Mouse (Mus musculus) hindbrain, embryonic 14.5 days (tissue): ENCODE results near the gene Tbc1d17. TPM values are rescaled to one million over a fixed set of nuclear protein-coding genes. Genes with fewer than 3 reads are reported as not detected.

ENCODE experiments used
- ATAC-seq: fragments of 200-750 bp; cut with Nextera tagmentation; 2 replicates; pipeline ENCODE4 v1.8.0; 2017; ENCODE audit warnings: moderate number of reproducible peaks, mild to moderate bottlenecking, moderate TSS enrichment, moderate library complexity; ENCODE audit not compliant: low FRiP score
- DNase-seq: peaks from one replicate; pipeline ENCODE4 v3.0.0-alpha.2; 2015; ENCODE audit warnings: low spot score
- H3K27ac ChIP-seq: fragments of 300-500 bp; sonication (generic); 2 replicates; pipeline ENCODE4 v1.5.1; 2014; ENCODE audit warnings: mild to moderate bottlenecking, moderate library complexity
- H3K27me3 ChIP-seq: fragments of 300-500 bp; sonication (generic); 2 replicates; pipeline ENCODE4 v1.6.1; 2014; ENCODE audit warnings: mild to moderate bottlenecking, low read length, mixed read lengths; ENCODE audit not compliant: control insufficient read depth, insufficient read depth
- H3K36me3 ChIP-seq: fragments of 300-500 bp; sonication (generic); replicated peaks from 2 replicates; pipeline ENCODE4 v1.6.1; 2014; ENCODE audit not compliant: control insufficient read depth, insufficient read depth
- H3K4me1 ChIP-seq: fragments of 300-500 bp; sonication (generic); replicated peaks from 2 replicates; pipeline ENCODE4 v1.6.1; 2014; ENCODE audit warnings: antibody characterized with exemption, low read length, mixed read lengths; ENCODE audit not compliant: control insufficient read depth, insufficient read depth
- H3K4me2 ChIP-seq: fragments of 300-500 bp; sonication (generic); replicated peaks from 2 replicates; pipeline ENCODE4 v1.6.1; 2014; ENCODE audit warnings: mild to moderate bottlenecking, moderate library complexity
- H3K4me3 ChIP-seq: fragments of 300-500 bp; sonication (generic); replicated peaks from 2 replicates; pipeline ENCODE4 v1.5.1; 2014; ENCODE audit warnings: mild to moderate bottlenecking, low read length
- H3K9ac ChIP-seq: fragments of 300-500 bp; sonication (generic); 2 replicates; pipeline ENCODE4 v1.6.1; 2014
- H3K9me3 ChIP-seq: fragments of 300-500 bp; sonication (generic); 2 replicates; pipeline ENCODE4 v1.6.1; 2016; ENCODE audit warnings: low read length; ENCODE audit not compliant: control insufficient read depth
- WGBS: fragments of 180-500 bp; shearing (Covaris S2); extraction: QIAGEN DNeasy Blood & Tissue Kit; methylation state at CpG from one replicate; pipeline ENCODE4 v1.1.7; 2014; 5-methylcytosine and 5-hydroxymethylcytosine counted together
- microRNA counts: library from miRNA; unstranded; fragments of <30 nt; microRNA quantifications from one replicate; lab custom pipeline; 2016
- microRNA-seq: library from miRNA; unstranded; fragments of <30 nt; microRNA quantifications from one replicate; pipeline ENCODE4, GENCODE M21; 2016
- polyA plus RNA-seq: library from polyadenylated mRNA; unstranded; fragments of >200 nt; fragmentation: Nextera tagmentation; extraction: Ambion mirVana; gene quantifications from 2 replicates; pipeline ENCODE4 v1.2.1, GENCODE M21; 2014

The Tbc1d17 gene
- polyA plus RNA-seq, 1 experiment from 2014 or later = 98.5 TPM

DNA sequence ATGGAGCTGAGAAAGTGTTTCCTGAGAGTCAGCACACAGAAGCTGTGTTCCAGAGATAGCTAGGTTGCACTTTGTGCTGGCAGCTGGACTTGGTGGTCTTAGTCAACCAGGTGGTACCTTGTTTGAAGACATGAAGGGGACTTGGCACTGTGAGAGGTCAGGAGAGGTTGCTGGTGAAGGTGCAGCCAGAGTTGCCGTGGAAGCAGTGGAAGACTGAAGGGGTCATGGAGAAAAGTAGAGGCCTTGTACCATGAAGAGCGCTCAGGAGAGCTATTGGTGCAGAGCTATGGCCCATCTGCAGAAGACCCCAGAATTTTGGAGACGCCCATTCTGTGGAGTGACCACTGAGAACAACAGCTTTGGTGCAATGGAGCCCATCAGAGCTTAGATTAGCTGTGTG lies 39.4 kb downstream of the Tbc1d17 start:
- ATAC-seq (no peak), DNase-seq (no peak)
- WGBS = 91% methylated on average over 3 of the region's 3 CpGs
- Histone ChIP-seq H3K4me1 (no peaks in the 10 kb centered on the region), H3K9me3 (no peaks in the 10 kb centered on the region), H3K4me2 (no peak overlapping the region), H3K4me3 (no peak overlapping the region), H3K27ac (no peak overlapping the region), H3K9ac (no peak overlapping the region), H3K36me3 (no peaks in the 10 kb centered on the region), H3K27me3 (no peaks in the 10 kb centered on the region)

DNA sequence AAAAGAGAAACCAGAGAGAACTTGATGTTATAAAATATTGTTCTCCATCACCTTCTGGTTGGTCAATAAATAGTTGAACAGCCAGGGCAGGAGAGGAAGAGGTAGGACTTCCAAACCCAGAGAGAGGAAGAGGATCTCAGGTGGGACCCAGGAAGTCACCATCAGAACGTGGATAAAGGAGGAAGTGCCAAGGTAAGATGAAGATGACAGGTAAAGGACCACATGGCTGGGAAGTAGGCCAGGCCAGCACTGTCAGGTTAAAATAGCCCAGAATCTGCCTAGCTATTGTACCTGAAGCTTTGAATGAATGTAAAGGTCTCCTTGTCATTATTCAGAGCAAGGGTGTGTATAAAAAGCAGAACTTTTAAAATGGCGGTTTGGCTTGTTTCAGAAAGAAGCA lies 40.0 kb downstream of the Tbc1d17 start:
- no peak for ATAC-seq
- Histone ChIP-seq H3K27ac (no peak overlapping the region), H3K9ac (no peak overlapping the region), H3K4me3 (no peak overlapping the region), H3K4me1 (no peaks in the 10 kb centered on the region), H3K9me3 (no peaks in the 10 kb centered on the region), H3K36me3 (no peaks in the 10 kb centered on the region), H3K4me2 (no peak overlapping the region), H3K27me3 (no peaks in the 10 kb centered on the region)
- WGBS = 92% methylated on average over 2 of the region's 2 CpGs
- DNase-seq = no peak

DNA sequence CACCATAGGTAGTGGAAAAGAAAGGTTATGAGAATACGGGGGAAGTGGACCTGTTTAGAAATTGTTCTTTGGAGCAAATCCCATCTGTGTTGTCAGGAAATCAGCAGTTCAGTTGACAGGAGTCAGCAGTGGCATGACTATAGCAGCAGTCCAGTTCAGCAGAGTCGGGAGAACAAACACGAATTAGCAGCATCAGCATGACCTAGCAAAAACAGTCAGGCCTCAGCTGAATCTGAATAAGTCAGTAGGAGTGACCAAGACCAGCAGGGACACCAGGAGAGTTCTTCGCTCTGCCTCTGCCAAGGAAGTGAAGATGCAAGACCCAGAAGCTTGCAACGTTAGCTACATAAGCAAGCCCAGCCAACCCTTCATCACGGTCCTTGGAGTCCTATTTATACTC lies 56.1 kb downstream of the Tbc1d17 start:
- 81% methylated on average over 6 of the region's 6 CpGs for WGBS
- no peaks in the 10 kb centered on the region for H3K27me3 ChIP-seq
- H3K9me3 ChIP-seq = no peaks in the 10 kb centered on the region
- no peak for ATAC-seq
- H3K4me3 ChIP-seq = no peak overlapping the region
- H3K27ac ChIP-seq = no peak overlapping the region
- no peak for DNase-seq
- no peak overlapping the region for H3K4me2 ChIP-seq
- H3K36me3 ChIP-seq = no peaks in the 10 kb centered on the region
- no peaks in the 10 kb centered on the region for H3K4me1 ChIP-seq
- no peak overlapping the region for H3K9ac ChIP-seq

GRCm38 (mm10) chr7:44790066-44790465 lies 58.8 kb downstream of the Tbc1d17 start:
- no peaks in the 10 kb centered on the region for H3K27me3 ChIP-seq
- DNase-seq (no peak), ATAC-seq (no peak)
- no peak overlapping the region for H3K4me3 ChIP-seq
- no peaks in the 10 kb centered on the region for H3K36me3 ChIP-seq
- H3K9me3 ChIP-seq = no peaks in the 10 kb centered on the region
- no peaks in the 10 kb centered on the region for H3K4me1 ChIP-seq
- no peak overlapping the region for H3K9ac ChIP-seq
- WGBS = 59% methylated on average over 4 of the region's 4 CpGs
- no peak overlapping the region for H3K4me2 ChIP-seq
- H3K27ac ChIP-seq = no peak overlapping the region

DNA sequence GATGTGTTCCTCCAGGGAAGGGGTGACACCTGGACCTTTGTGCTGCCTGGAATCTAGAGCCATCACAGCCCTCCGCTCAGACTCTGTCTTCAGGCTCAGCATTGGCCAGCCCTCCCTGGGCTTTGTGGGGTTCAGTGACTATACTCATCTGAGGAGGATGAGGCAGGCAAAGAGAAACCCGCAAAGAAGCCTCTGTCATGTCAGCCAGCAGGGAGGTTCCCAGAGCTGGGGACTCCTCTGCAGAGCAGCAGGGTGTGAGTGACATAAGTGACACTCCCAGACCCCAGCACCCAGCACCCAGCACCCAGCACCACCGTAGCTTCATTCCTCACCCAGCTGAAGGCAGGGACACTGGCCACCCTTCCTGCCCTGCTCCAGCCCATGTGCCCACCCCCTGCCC lies 59.3 kb downstream of the Tbc1d17 start:
- Histone ChIP-seq H3K4me1 (no peaks in the 10 kb centered on the region), H3K4me2 (no peak overlapping the region), H3K9me3 (no peaks in the 10 kb centered on the region), H3K27ac (no peak overlapping the region), H3K9ac (no peak overlapping the region), H3K4me3 (no peak overlapping the region), H3K27me3 (no peaks in the 10 kb centered on the region), H3K36me3 (no peaks in the 10 kb centered on the region)
- ATAC-seq (no peak), DNase-seq (no peak)
- WGBS = 77% methylated on average over 3 of the region's 3 CpGs

MicroRNA genes within 50 kb of the gene (microRNA counts, 519-probe panel; counts per million panel counts)
- microRNA mmu-miR-707 (lab: Ali Mortazavi, UCI) = not detected

Small RNA genes within 50 kb of the gene (microRNA-seq; reads per million reads assigned to microRNA genes)
- gene Mir707 = not detected

Other genes starting within 250 kb of the Tbc1d17 start
- gene Myh14, start 178.2 kb downstream of the Tbc1d17 start, polyA plus RNA-seq = 4.2 and 5.0 TPM in 2 replicates
- gene Izumo2, start 140.3 kb downstream of the Tbc1d17 start, polyA plus RNA-seq = not detected in 2 replicates
- gene Vrk3, start 100.7 kb downstream of the Tbc1d17 start, polyA plus RNA-seq = 24.5 and 28.8 TPM in 2 replicates
- gene Zfp473, start 98.0 kb downstream of the Tbc1d17 start, polyA plus RNA-seq = 1.4 and 1.5 TPM in 2 replicates
- gene Nup62, start 33.0 kb downstream of the Tbc1d17 start, polyA plus RNA-seq = 25.4 and 30.0 TPM in 2 replicates
- 1.3 TPM in 2 replicates for gene Il4i1, start 32.7 kb downstream of the Tbc1d17 start, polyA plus RNA-seq
- gene Atf5, start 32.4 kb downstream of the Tbc1d17 start, polyA plus RNA-seq = 2.2 and 2.5 TPM in 2 replicates
- 57.6 and 59.1 TPM in 2 replicates for gene Akt1s1, start 88 bp downstream of the Tbc1d17 start, polyA plus RNA-seq
- gene Pnkp, start 8.1 kb upstream of the Tbc1d17 start, polyA plus RNA-seq = 23.4 and 26.5 TPM in 2 replicates
- gene Ptov1, start 20.7 kb upstream of the Tbc1d17 start, polyA plus RNA-seq = 430 and 454 TPM in 2 replicates
- gene Med25, start 43.6 kb upstream of the Tbc1d17 start, polyA plus RNA-seq = 87.5 and 90.6 TPM in 2 replicates
- gene Fuz, start 47.0 kb upstream of the Tbc1d17 start, polyA plus RNA-seq = 15.9 and 16.0 TPM in 2 replicates
- 123 and 135 TPM in 2 replicates for gene Ap2a1, start 80.4 kb upstream of the Tbc1d17 start, polyA plus RNA-seq
- 0.14 and 0.33 TPM in 2 replicates for gene Tsks, start 94.1 kb upstream of the Tbc1d17 start, polyA plus RNA-seq
- gene Cpt1c, start 125.8 kb upstream of the Tbc1d17 start, polyA plus RNA-seq = 53.3 and 53.8 TPM in 2 replicates
- 194 and 210 TPM in 2 replicates for gene Prmt1, start 137.5 kb upstream of the Tbc1d17 start, polyA plus RNA-seq
- 52.1 and 56.9 TPM in 2 replicates for gene Irf3, start 148.6 kb upstream of the Tbc1d17 start, polyA plus RNA-seq
- gene Bcl2l12, start 149.6 kb upstream of the Tbc1d17 start, polyA plus RNA-seq = 9.2 and 12.6 TPM in 2 replicates
- 59.7 and 61.9 TPM in 2 replicates for gene Scaf1, start 167.3 kb upstream of the Tbc1d17 start, polyA plus RNA-seq
- gene Rras, start 168.9 kb upstream of the Tbc1d17 start, polyA plus RNA-seq = 14.2 and 15.2 TPM in 2 replicates
- gene Prr12, start 203.8 kb upstream of the Tbc1d17 start, polyA plus RNA-seq = 16.5 and 16.8 TPM in 2 replicates
- gene Nosip, start 213.3 kb upstream of the Tbc1d17 start, polyA plus RNA-seq = 57.9 and 62.1 TPM in 2 replicates
- 12.8 and 13.9 TPM in 2 replicates for gene Prrg2, start 213.6 kb upstream of the Tbc1d17 start, polyA plus RNA-seq
- gene Rcn3, start 243.1 kb upstream of the Tbc1d17 start, polyA plus RNA-seq = 77.7 and 93.3 TPM in 2 replicates